Mouse (Mus musculus) kidney, adult 2 months (tissue): ENCODE measurements around the gene Cnpy2.

Experiments
- CTCF ChIP-seq: fragments of 200-500 bp; conservative IDR thresholded peaks from 2 replicates; pipeline ENCODE4 v1.5.1; 2011; ENCODE audit warnings: low read depth, mild to moderate bottlenecking, control low read depth, low read length, moderate library complexity, mixed read lengths; ENCODE audit not compliant: insufficient read depth, insufficient read length
- POLR2A ChIP-seq: fragments of 200-500 bp; IDR thresholded peaks from one replicate; pipeline ENCODE4 v1.6.1; 2011; ENCODE audit warnings: low read depth, low read length, control low read depth

- TF ChIP-seq POLR2A = no peak
- no peak for TF ChIP-seq CTCF
Observed at GRCm38 (mm10) chr10:128322141-128323108, at the start of gene Cnpy2.
